Mouse (Mus musculus) forebrain, embryonic 16.5 days (tissue): Measurements from ENCODE around the gene Ppp2r3a. TPM values are rescaled to one million over a fixed set of nuclear protein-coding genes. Genes with fewer than 3 reads are reported as not detected.
A peak's percentile ranks its signal among the peaks of the same experiment; 100 is the strongest.

ENCODE experiments used
- ATAC-seq: fragments of 200-750 bp; cut with Nextera tagmentation; 2 replicates; pipeline ENCODE4 v1.8.0; 2017; ENCODE audit warnings: mild to moderate bottlenecking, moderate library complexity
- H3K27ac ChIP-seq: fragments of 300-500 bp; sonication (generic); 2 replicates; pipeline ENCODE4 v1.5.1; 2014; ENCODE audit warnings: low read length, control low read depth
- H3K27me3 ChIP-seq: fragments of 300-500 bp; sonication (generic); replicated peaks from 2 replicates; pipeline ENCODE4 v1.6.1; 2014; ENCODE audit warnings: low read length; ENCODE audit not compliant: control insufficient read depth, insufficient read depth
- H3K36me3 ChIP-seq: fragments of 300-500 bp; sonication (generic); 2 replicates; pipeline ENCODE4 v1.6.1; 2014; ENCODE audit not compliant: control insufficient read depth, insufficient read depth
- H3K4me1 ChIP-seq: fragments of 300-500 bp; sonication (generic); replicated peaks from 2 replicates; pipeline ENCODE4 v1.6.1; 2014; ENCODE audit warnings: low read length; ENCODE audit not compliant: control insufficient read depth, insufficient read depth
- H3K4me2 ChIP-seq: fragments of 300-500 bp; sonication (generic); 2 replicates; pipeline ENCODE4 v1.6.1; 2014; ENCODE audit warnings: mild to moderate bottlenecking, low read length, control low read depth
- H3K4me3 ChIP-seq: fragments of 300-500 bp; sonication (generic); replicated peaks from 2 replicates; pipeline ENCODE4 v1.5.1; 2014; ENCODE audit warnings: mild to moderate bottlenecking, low read length, control low read depth
- H3K9ac ChIP-seq: fragments of 300-500 bp; sonication (generic); replicated peaks from 2 replicates; pipeline ENCODE4 v1.6.1; 2014; ENCODE audit warnings: low read depth, low read length, control low read depth
- H3K9me3 ChIP-seq: fragments of 300-500 bp; sonication (generic); 2 replicates; pipeline ENCODE4 v1.6.1; 2016; ENCODE audit warnings: low read length; ENCODE audit not compliant: control insufficient read depth
- WGBS: fragments of 180-500 bp; shearing (Covaris S2); extraction: QIAGEN DNeasy Blood & Tissue Kit; methylation state at CpG from one replicate; pipeline ENCODE4 v1.1.7; 2014; 5-methylcytosine and 5-hydroxymethylcytosine counted together
- polyA plus RNA-seq: library from polyadenylated mRNA; unstranded; fragments of >200 nt; fragmentation: Nextera tagmentation; extraction: Ambion mirVana; gene quantifications from 2 replicates; pipeline ENCODE4 v1.2.1, GENCODE M21; 2015

The Ppp2r3a gene
- polyA plus RNA-seq, 1 experiment from 2014 or later, result 25.2 TPM

GRCm38 (mm10) chr9:101100163-101100562, 151.4 kb downstream of the Ppp2r3a start:
- WGBS, result 94% methylated on average over 3 of the region's 3 CpGs
- H3K9ac ChIP-seq, result no peak overlapping the region
- H3K4me3 ChIP-seq, result no peak overlapping the region
- peaks cover 17% of the 10 kb centered on the region for H3K36me3 ChIP-seq
- no peak for ATAC-seq
- H3K27me3 ChIP-seq, result no peaks in the 10 kb centered on the region
- H3K4me2 ChIP-seq, result no peak overlapping the region
- no peak overlapping the region for H3K27ac ChIP-seq
- peaks cover 3% of the 10 kb centered on the region; the same call in 1 of the 2 replicates for H3K9me3 ChIP-seq
- no peaks in the 10 kb centered on the region for H3K4me1 ChIP-seq

- Histone ChIP-seq H3K4me1 (no peaks in the 10 kb centered on the region), H3K27me3 (no peaks in the 10 kb centered on the region), H3K9me3 (peaks cover 3% of the 10 kb centered on the region; the same call in 1 of the 2 replicates), H3K4me3 (no peak overlapping the region), H3K36me3 (peaks cover 14% of the 10 kb centered on the region), H3K4me2 (no peak overlapping the region), H3K27ac (no peak overlapping the region), H3K9ac (no peak overlapping the region)
- WGBS, result 85% methylated on average over 6 of the region's 6 CpGs
- no peak for ATAC-seq
These were observed 152.2 kb downstream of the Ppp2r3a start for GRCm38 (mm10) chr9:101099445-101099844.

- no peak overlapping the region for H3K9ac ChIP-seq
- peaks cover 14% of the 10 kb centered on the region for H3K36me3 ChIP-seq
- no peak overlapping the region for H3K4me3 ChIP-seq
- no peaks in the 10 kb centered on the region for H3K4me1 ChIP-seq
- H3K9me3 ChIP-seq, result peaks cover 3% of the 10 kb centered on the region; the same call in 1 of the 2 replicates
- WGBS, result 76% methylated on average over 1 of the region's 1 CpGs
- no peak overlapping the region for H3K27ac ChIP-seq
- H3K27me3 ChIP-seq, result no peaks in the 10 kb centered on the region
- no peak overlapping the region for H3K4me2 ChIP-seq
- ATAC-seq, result no peak
These were observed 154.1 kb downstream of the Ppp2r3a start for GRCm38 (mm10) chr9:101097542-101097941.

GRCm38 (mm10) chr9:101096461-101096860, 155.1 kb downstream of the Ppp2r3a start:
- Histone ChIP-seq H3K9ac (no peak overlapping the region), H3K4me2 (no peak overlapping the region), H3K4me3 (no peak overlapping the region), H3K36me3 (peaks cover 7% of the 10 kb centered on the region), H3K27ac (no peak overlapping the region), H3K9me3 (peaks cover 3% of the 10 kb centered on the region; the same call in 1 of the 2 replicates), H3K27me3 (no peaks in the 10 kb centered on the region), H3K4me1 (no peaks in the 10 kb centered on the region)
- WGBS, result 96% methylated on average over 3 of the region's 3 CpGs
- ATAC-seq, result no peak

GRCm38 (mm10) chr9:101095425-101095824, 156.2 kb downstream of the Ppp2r3a start:
- peaks cover under 1% of the 10 kb centered on the region; the same call in 1 of the 2 replicates for H3K36me3 ChIP-seq
- no peak overlapping the region for H3K27ac ChIP-seq

GRCm38 (mm10) chr9:101083728-101084127, 167.9 kb downstream of the Ppp2r3a start:
- Histone ChIP-seq H3K4me2 (no peak overlapping the region), H3K36me3 (no peaks in the 10 kb centered on the region), H3K4me3 (no peak overlapping the region), H3K9ac (no peak overlapping the region), H3K27ac (peak overlapping the region; percentile 23; the same call in 1 of the 2 replicates), H3K9me3 (no peaks in the 10 kb centered on the region), H3K27me3 (no peaks in the 10 kb centered on the region), H3K4me1 (peaks cover 12% of the 10 kb centered on the region)
- peak; percentile 23; the same call in 1 of the 2 replicates for ATAC-seq
- WGBS, result 91% methylated on average over 3 of the region's 3 CpGs

More at GRCm38 (mm10) chr9:101095425-101095824, 156.2 kb downstream of the Ppp2r3a start:
- H3K27me3 ChIP-seq, result no peaks in the 10 kb centered on the region
- H3K4me2 ChIP-seq, result no peak overlapping the region
- no peaks in the 10 kb centered on the region for H3K4me1 ChIP-seq
- peaks cover 3% of the 10 kb centered on the region; the same call in 1 of the 2 replicates for H3K9me3 ChIP-seq
- H3K9ac ChIP-seq, result no peak overlapping the region
- WGBS, result over 99% methylated on average over 4 of the region's 4 CpGs
- ATAC-seq, result no peak
- no peak overlapping the region for H3K4me3 ChIP-seq

GRCm38 (mm10) chr9:101080046-101080685, 171.4 kb downstream of the Ppp2r3a start:
- no peaks in the 10 kb centered on the region for H3K9me3 ChIP-seq
- WGBS, result 54% methylated on average over 3 of the region's 3 CpGs
- H3K9ac ChIP-seq, result no peak overlapping the region
- no peak overlapping the region for H3K4me2 ChIP-seq
- peaks cover 25% of the 10 kb centered on the region for H3K4me1 ChIP-seq
- no peak overlapping the region for H3K27ac ChIP-seq
- H3K36me3 ChIP-seq, result no peaks in the 10 kb centered on the region
- peak; percentile 19; the same call in 1 of the 2 replicates for ATAC-seq
- H3K27me3 ChIP-seq, result no peaks in the 10 kb centered on the region
- no peak overlapping the region for H3K4me3 ChIP-seq

- peak overlapping the region; percentile 49 for H3K4me2 ChIP-seq
- WGBS, result 65% methylated on average over 4 of the region's 4 CpGs
- peaks cover 23% of the 10 kb centered on the region for H3K4me1 ChIP-seq
- H3K9me3 ChIP-seq, result no peaks in the 10 kb centered on the region
- no peaks in the 10 kb centered on the region for H3K36me3 ChIP-seq
- H3K27ac ChIP-seq, result no peak overlapping the region
- peak overlapping the region; percentile 6 for H3K4me3 ChIP-seq
- H3K27me3 ChIP-seq, result no peaks in the 10 kb centered on the region
- H3K9ac ChIP-seq, result no peak overlapping the region
- no peak for ATAC-seq
These were observed 173.0 kb downstream of the Ppp2r3a start for GRCm38 (mm10) chr9:101078579-101078978.

- H3K4me1 ChIP-seq, result peaks cover 22% of the 10 kb centered on the region
- H3K4me3 ChIP-seq, result peak overlapping the region; percentile 98
- H3K27me3 ChIP-seq, result no peaks in the 10 kb centered on the region
- H3K27ac ChIP-seq, result no peak overlapping the region
- peak overlapping the region; percentile 23; the same call in 1 of the 2 replicates for H3K9ac ChIP-seq
- no peaks in the 10 kb centered on the region for H3K36me3 ChIP-seq
- H3K9me3 ChIP-seq, result no peaks in the 10 kb centered on the region
- H3K4me2 ChIP-seq, result peak overlapping the region; percentile 83
- no peak for ATAC-seq
These were observed 174.1 kb downstream of the Ppp2r3a start for GRCm38 (mm10) chr9:101077486-101077885.
